Mouse (Mus musculus): Measurements from ENCODE around the gene Txnrd2.

- TF ChIP-seq CTCF (IDR thresholded peaks at IDR 0.05) = no peak
- TF ChIP-seq EP300 (IDR thresholded peaks at IDR 0.05) = no peak
Observed at GRCm38 (mm10) chr16:18436128-18436527, 9.9 kb downstream of the Txnrd2 start.

All from lung, postnatal 0 days (tissue).